Mouse (Mus musculus): Measurements from ENCODE around the gene Odf2. TPM values are rescaled to one million over a fixed set of nuclear protein-coding genes. Genes with fewer than 3 reads are reported as not detected.

Odf2 gene
- polyA plus RNA-seq, 1 experiment = 50.6 TPM

GRCm38 (mm10) chr2:29849841-29850480, 39.1 kb upstream of the Odf2 start:
- no peak overlapping the region for H3K4me3 ChIP-seq (ENCODE audit: insufficient read depth, low read length)
- H3K27ac ChIP-seq (ENCODE audit: insufficient read depth, low read depth, low read length) = no peak overlapping the region
- no peaks in the 10 kb centered on the region for H3K4me1 ChIP-seq (ENCODE audit: control insufficient read depth, insufficient read depth, low read length)
- TF ChIP-seq CTCF (IDR thresholded peaks at IDR 0.05; ENCODE audit: low read depth, low read length) (no peak), POLR2A (IDR thresholded peaks at IDR 0.05; ENCODE audit: borderline replicate concordance, low read depth, low read length) (no peak)

- no peaks in the 10 kb centered on the region for H3K4me1 ChIP-seq (ENCODE audit: control insufficient read depth, insufficient read depth, low read length)
- TF ChIP-seq CTCF (IDR thresholded peaks at IDR 0.05; ENCODE audit: low read depth, low read length) (no peak), POLR2A (IDR thresholded peaks at IDR 0.05; ENCODE audit: borderline replicate concordance, low read depth, low read length) (no peak)
- H3K27ac ChIP-seq (ENCODE audit: insufficient read depth, low read depth, low read length) = no peak overlapping the region
- H3K4me3 ChIP-seq (ENCODE audit: insufficient read depth, low read length) = no peak overlapping the region
Observed at GRCm38 (mm10) chr2:29852957-29853485, 36.0 kb upstream of the Odf2 start.

DNA sequence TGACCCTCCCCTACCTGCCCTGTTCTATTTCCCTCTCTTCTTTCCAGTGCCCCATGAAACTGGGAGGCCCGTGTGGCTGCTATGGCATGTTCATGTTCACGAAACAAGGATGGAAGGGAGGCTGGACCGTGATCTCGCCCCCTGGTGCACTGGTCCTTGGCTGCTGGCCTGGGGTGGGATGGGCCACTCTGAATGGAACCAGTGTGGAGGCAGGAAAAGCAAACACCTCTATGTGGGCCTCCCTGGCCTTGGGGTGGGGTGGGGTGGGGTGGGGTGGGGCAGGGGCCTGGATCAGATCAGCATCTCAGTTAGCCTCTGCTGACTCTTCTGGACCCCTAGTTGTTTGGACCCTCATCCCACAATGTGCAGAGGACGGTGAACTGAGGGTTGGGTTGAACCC, 35.3 kb upstream of the Odf2 start:
- Histone ChIP-seq H3K4me3 (ENCODE audit: insufficient read depth, low read length) (no peak overlapping the region), H3K4me1 (ENCODE audit: control insufficient read depth, insufficient read depth, low read length) (no peaks in the 10 kb centered on the region), H3K27ac (ENCODE audit: insufficient read depth, low read depth, low read length) (no peak overlapping the region)
- TF ChIP-seq CTCF (IDR thresholded peaks at IDR 0.05; ENCODE audit: low read depth, low read length) = no peak
- TF ChIP-seq POLR2A (IDR thresholded peaks at IDR 0.05; ENCODE audit: borderline replicate concordance, low read depth, low read length) = no peak

DNA sequence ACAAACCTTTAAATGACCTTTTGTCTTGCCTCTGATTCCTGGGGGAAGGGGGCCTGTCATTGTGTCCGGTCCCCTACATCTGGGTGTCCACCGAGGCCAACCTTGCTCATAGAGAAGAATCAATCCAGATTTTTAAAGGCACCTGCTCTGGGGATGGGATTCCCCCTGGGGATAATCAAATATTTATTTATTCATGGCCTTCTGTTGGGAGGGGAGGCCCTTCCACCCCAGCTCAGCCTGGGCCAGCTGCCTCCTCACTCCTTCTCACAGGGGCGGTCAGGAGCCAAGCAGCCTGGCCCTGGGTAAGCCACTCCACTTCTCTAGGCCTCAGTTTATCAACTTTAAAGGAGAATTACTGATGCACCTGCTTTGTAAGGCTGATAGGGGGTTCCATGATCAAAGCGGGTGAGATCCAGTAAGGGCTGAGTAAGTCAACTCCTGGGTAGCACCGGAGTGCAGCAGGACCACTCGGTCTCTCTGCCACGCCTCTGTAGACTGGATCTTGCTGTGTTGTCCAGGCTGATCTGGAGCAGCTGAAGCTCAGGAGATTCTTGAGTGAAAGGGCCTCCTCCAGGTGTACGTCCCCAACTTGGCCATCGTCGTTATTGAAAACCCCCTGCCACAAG, 33.3 kb upstream of the Odf2 start:
- Histone ChIP-seq H3K27ac (ENCODE audit: insufficient read depth, low read depth, low read length) (no peak overlapping the region), H3K4me1 (ENCODE audit: control insufficient read depth, insufficient read depth, low read length) (no peaks in the 10 kb centered on the region), H3K4me3 (ENCODE audit: insufficient read depth, low read length) (no peak overlapping the region)
- TF ChIP-seq CTCF (IDR thresholded peaks at IDR 0.05; ENCODE audit: low read depth, low read length) = no peak
- no peak for TF ChIP-seq POLR2A (IDR thresholded peaks at IDR 0.05; ENCODE audit: borderline replicate concordance, low read depth, low read length)

GRCm38 (mm10) chr2:29856451-29857260, 32.4 kb upstream of the Odf2 start:
- Histone ChIP-seq H3K4me1 (ENCODE audit: control insufficient read depth, insufficient read depth, low read length) (no peaks in the 10 kb centered on the region), H3K27ac (ENCODE audit: insufficient read depth, low read depth, low read length) (no peak overlapping the region), H3K4me3 (ENCODE audit: insufficient read depth, low read length) (no peak overlapping the region)
- TF ChIP-seq CTCF (IDR thresholded peaks at IDR 0.05; ENCODE audit: low read depth, low read length) = no peak
- TF ChIP-seq POLR2A (IDR thresholded peaks at IDR 0.05; ENCODE audit: borderline replicate concordance, low read depth, low read length) = no peak

DNA sequence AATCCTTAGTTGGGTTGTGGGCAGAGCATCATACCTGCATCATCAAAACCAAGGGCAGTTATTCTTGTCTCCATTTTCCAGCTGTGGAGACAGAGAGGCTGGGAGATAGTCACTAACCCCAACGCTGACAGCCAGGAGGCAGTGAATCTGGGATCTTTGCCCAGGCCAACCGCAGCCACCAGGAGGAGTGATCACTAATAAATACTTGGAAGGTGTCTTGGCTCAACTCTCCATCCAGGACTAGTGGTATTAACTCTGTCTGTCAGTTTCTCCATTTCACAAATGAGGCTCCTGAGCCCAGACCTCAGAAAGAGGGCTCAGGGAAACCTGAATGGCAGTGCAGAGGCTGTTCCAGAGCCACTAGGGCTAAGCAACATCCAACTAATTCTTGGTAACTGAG, 31.7 kb upstream of the Odf2 start:
- H3K4me1 ChIP-seq (ENCODE audit: control insufficient read depth, insufficient read depth, low read length) = no peaks in the 10 kb centered on the region
- H3K4me3 ChIP-seq (ENCODE audit: insufficient read depth, low read length) = no peak overlapping the region
- no peak overlapping the region for H3K27ac ChIP-seq (ENCODE audit: insufficient read depth, low read depth, low read length)
- TF ChIP-seq POLR2A (IDR thresholded peaks at IDR 0.05; ENCODE audit: borderline replicate concordance, low read depth, low read length) (no peak), CTCF (IDR thresholded peaks at IDR 0.05; ENCODE audit: low read depth, low read length) (no peak)

DNA sequence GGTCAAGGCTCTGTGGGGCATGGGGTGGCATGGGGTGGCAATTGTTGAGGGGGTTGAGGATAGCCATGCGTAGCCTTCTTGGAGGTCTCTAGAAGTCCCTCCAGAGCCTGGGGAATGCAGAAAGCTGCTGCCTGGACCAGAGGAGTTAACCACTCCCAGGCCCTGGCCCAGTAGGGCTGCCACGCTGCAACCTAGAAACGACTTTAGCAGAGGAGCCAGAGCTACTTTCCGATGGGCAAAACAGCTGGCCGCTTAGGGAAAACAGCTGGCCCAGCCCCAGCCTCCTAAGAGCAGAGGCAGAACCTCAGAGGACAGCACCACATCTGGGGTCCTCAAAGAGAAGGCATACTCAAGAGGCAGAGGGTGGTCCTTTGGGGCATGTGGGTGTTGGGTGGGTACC, 31.1 kb upstream of the Odf2 start:
- Histone ChIP-seq H3K27ac (ENCODE audit: insufficient read depth, low read depth, low read length) (no peak overlapping the region), H3K4me3 (ENCODE audit: insufficient read depth, low read length) (no peak overlapping the region), H3K4me1 (ENCODE audit: control insufficient read depth, insufficient read depth, low read length) (no peaks in the 10 kb centered on the region)
- no peak for TF ChIP-seq CTCF (IDR thresholded peaks at IDR 0.05; ENCODE audit: low read depth, low read length)
- TF ChIP-seq POLR2A (IDR thresholded peaks at IDR 0.05; ENCODE audit: borderline replicate concordance, low read depth, low read length) = no peak

DNA sequence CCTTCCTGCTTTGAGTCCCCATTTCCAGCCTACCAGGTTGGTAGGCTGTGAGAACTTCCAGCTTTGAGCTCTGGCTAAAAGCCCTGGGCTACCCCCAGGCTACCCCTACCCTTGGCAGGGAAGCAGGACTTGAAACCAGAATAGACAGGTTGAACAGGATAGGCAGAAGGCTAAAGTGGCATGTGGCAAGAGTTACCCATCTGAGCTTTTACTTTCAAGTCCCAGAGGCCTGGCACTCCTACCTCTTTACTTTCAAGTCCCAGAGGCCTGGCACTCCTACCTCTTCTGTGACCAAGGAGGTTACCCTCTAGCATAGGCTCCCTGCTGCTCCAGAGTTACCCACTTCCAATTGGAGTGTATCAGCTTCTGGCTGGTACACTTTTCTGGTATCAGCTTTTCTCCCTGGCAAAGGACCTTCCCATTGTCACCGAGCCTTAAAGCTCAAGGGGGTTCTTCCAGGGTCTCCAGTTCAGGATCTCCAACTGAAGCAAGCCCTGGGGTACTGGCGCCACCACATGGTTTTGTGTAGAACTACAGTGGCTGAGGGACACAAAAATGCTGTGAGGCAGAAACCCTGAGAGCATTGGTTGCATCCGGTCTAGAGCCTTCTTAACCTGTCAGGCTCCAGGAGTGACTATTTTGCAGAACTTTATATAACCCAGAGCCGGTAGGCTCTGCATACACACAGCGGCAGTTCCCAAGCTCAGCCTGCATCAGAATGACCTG, 30.1 kb upstream of the Odf2 start:
- TF ChIP-seq POLR2A (IDR thresholded peaks at IDR 0.05; ENCODE audit: borderline replicate concordance, low read depth, low read length) (no peak), CTCF (IDR thresholded peaks at IDR 0.05; ENCODE audit: low read depth, low read length) (peak; percentile 84)
- Histone ChIP-seq H3K4me3 (ENCODE audit: insufficient read depth, low read length) (no peak overlapping the region), H3K27ac (ENCODE audit: insufficient read depth, low read depth, low read length) (no peak overlapping the region), H3K4me1 (ENCODE audit: control insufficient read depth, insufficient read depth, low read length) (no peaks in the 10 kb centered on the region)

DNA sequence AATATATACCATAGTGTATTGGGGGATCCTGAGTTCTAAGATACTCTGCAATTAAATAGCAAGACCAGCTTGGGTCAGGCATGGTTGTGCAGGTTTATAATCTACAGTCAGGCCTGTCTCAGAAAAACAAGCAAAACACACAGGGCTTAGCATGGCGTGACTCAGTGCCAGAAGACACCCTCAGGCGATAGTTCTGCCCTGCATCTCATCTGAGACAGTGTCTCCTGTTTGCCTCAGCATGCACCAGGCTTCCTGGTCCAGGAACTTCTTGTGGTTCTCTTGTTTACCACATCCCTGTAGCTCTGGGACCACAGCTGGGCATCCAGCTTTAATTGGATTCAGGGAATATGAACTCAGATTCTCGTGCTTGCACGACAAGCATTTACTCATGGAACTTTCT, 23.9 kb upstream of the Odf2 start:
- H3K27ac ChIP-seq (ENCODE audit: insufficient read depth, low read depth, low read length) = no peak overlapping the region
- no peak overlapping the region for H3K4me3 ChIP-seq (ENCODE audit: insufficient read depth, low read length)
- no peak for TF ChIP-seq POLR2A (IDR thresholded peaks at IDR 0.05; ENCODE audit: borderline replicate concordance, low read depth, low read length)
- TF ChIP-seq CTCF (IDR thresholded peaks at IDR 0.05; ENCODE audit: low read depth, low read length) = no peak
- peaks cover 3% of the 10 kb centered on the region; the same call in 1 of the 2 replicates for H3K4me1 ChIP-seq (ENCODE audit: control insufficient read depth, insufficient read depth, low read length)

All from bone marrow macrophage, adult 2 months (primary cell).